Mouse (Mus musculus): ENCODE measurements around the gene Tfam. TPM values are rescaled to one million over a fixed set of nuclear protein-coding genes. Genes with fewer than 3 reads are reported as not detected.

Gene Tfam
- polyA plus RNA-seq, 1 experiment from 2014 or later, result 52.2 TPM

- peaks cover 24% of the 10 kb centered on the region for H3K36me3 ChIP-seq (ENCODE audit: control insufficient read depth, insufficient read depth)
- no peak for ATAC-seq
- H3K4me1 ChIP-seq (replicated peaks; ENCODE audit: control insufficient read depth, insufficient read depth, low read length), result 0 out of 2 replicates have a peak, but pooled peaks cover 2% of the 10 kb centered on the region
- no peak overlapping the region for H3K27ac ChIP-seq (ENCODE audit: low read length)
- H3K9me3 ChIP-seq (ENCODE audit: control insufficient read depth, low read length), result no peaks in the 10 kb centered on the region
- no peak overlapping the region for H3K9ac ChIP-seq (replicated peaks; ENCODE audit: low read depth, low read length)
- no peaks in the 10 kb centered on the region for H3K27me3 ChIP-seq (replicated peaks; ENCODE audit: control insufficient read depth, insufficient read depth, low read length)
- H3K4me3 ChIP-seq (replicated peaks; ENCODE audit: low read length), result no peak overlapping the region
- H3K4me2 ChIP-seq (ENCODE audit: low read length), result no peak overlapping the region
- 87% methylated on average over 5 of the region's 5 CpGs for WGBS
Observed at GRCm38 (mm10) chr10:71258943-71259342, 20.9 kb upstream of the Tfam start.

DNA sequence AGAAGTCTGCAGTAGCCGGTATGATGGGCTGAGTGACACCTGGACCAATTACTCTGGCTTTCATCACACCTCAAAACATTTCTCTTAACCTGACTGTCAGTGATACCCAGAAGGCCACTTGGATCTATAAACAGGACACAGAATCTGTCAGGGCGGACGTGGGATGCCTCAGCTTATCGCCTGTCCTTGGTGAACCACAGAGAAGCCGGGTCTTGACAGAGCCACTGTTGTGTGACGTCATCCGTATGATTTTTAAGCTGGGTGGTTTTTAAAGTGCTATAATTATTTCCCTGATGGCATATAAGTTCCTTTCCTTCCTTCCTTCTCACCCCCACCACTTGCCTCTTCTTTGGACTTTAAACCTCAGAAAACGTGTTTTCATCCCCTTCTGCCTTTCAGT, 20.4 kb upstream of the Tfam start:
- no peaks in the 10 kb centered on the region for H3K27me3 ChIP-seq (replicated peaks; ENCODE audit: control insufficient read depth, insufficient read depth, low read length)
- H3K4me1 ChIP-seq (replicated peaks; ENCODE audit: control insufficient read depth, insufficient read depth, low read length), result no peaks in the 10 kb centered on the region
- H3K27ac ChIP-seq (ENCODE audit: low read length), result no peak overlapping the region
- H3K4me2 ChIP-seq (ENCODE audit: low read length), result no peak overlapping the region
- ATAC-seq, result no peak
- no peak overlapping the region for H3K4me3 ChIP-seq (replicated peaks; ENCODE audit: low read length)
- H3K9me3 ChIP-seq (ENCODE audit: control insufficient read depth, low read length), result no peaks in the 10 kb centered on the region
- peaks cover 24% of the 10 kb centered on the region for H3K36me3 ChIP-seq (ENCODE audit: control insufficient read depth, insufficient read depth)
- no peak overlapping the region for H3K9ac ChIP-seq (replicated peaks; ENCODE audit: low read depth, low read length)
- WGBS, result 91% methylated on average over 8 of the region's 8 CpGs

DNA sequence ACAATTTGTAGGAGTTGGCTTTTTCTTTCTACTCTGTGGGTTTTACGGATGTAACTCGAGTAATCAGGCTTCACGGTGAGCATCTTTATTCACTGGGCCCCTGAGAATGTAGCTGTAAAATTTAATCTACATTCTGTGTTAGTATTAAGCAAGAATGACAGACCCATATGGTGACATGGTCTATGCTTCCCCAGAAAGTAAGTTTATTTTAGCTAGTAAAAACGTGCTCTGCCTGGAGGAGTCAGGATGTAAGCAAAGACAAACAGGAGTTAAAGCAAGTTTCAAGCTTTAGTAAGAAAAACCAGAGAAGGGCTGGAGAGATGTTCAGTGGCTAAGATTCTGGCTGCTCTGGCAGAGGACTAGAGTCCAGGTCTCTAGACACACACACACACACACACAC, 15.1 kb upstream of the Tfam start:
- H3K4me3 ChIP-seq (replicated peaks; ENCODE audit: low read length), result no peak overlapping the region
- H3K9ac ChIP-seq (replicated peaks; ENCODE audit: low read depth, low read length), result no peak overlapping the region
- no peak overlapping the region for H3K4me2 ChIP-seq (ENCODE audit: low read length)
- WGBS, result 81% methylated on average over 4 of the region's 4 CpGs
- no peak for ATAC-seq
- no peak overlapping the region for H3K27ac ChIP-seq (ENCODE audit: low read length)
- no peaks in the 10 kb centered on the region for H3K4me1 ChIP-seq (replicated peaks; ENCODE audit: control insufficient read depth, insufficient read depth, low read length)
- H3K27me3 ChIP-seq (replicated peaks; ENCODE audit: control insufficient read depth, insufficient read depth, low read length), result no peaks in the 10 kb centered on the region
- peaks cover 15% of the 10 kb centered on the region for H3K36me3 ChIP-seq (ENCODE audit: control insufficient read depth, insufficient read depth)
- no peaks in the 10 kb centered on the region for H3K9me3 ChIP-seq (ENCODE audit: control insufficient read depth, low read length)

- Histone ChIP-seq H3K36me3 (ENCODE audit: control insufficient read depth, insufficient read depth) (peaks cover 15% of the 10 kb centered on the region), H3K4me2 (ENCODE audit: low read length) (no peak overlapping the region), H3K9me3 (ENCODE audit: control insufficient read depth, low read length) (no peaks in the 10 kb centered on the region), H3K4me3 (replicated peaks; ENCODE audit: low read length) (no peak overlapping the region), H3K27ac (ENCODE audit: low read length) (no peak overlapping the region), H3K9ac (replicated peaks; ENCODE audit: low read depth, low read length) (no peak overlapping the region), H3K27me3 (replicated peaks; ENCODE audit: control insufficient read depth, insufficient read depth, low read length) (no peaks in the 10 kb centered on the region), H3K4me1 (replicated peaks; ENCODE audit: control insufficient read depth, insufficient read depth, low read length) (no peaks in the 10 kb centered on the region)
- WGBS, result 82% methylated on average over 5 of the region's 5 CpGs
- ATAC-seq, result no peak
Observed at GRCm38 (mm10) chr10:71252421-71252820, 14.3 kb upstream of the Tfam start.

GRCm38 (mm10) chr10:71251846-71252245, 13.8 kb upstream of the Tfam start:
- Histone ChIP-seq H3K27ac (ENCODE audit: low read length) (no peak overlapping the region), H3K36me3 (ENCODE audit: control insufficient read depth, insufficient read depth) (peaks cover 11% of the 10 kb centered on the region), H3K4me1 (replicated peaks; ENCODE audit: control insufficient read depth, insufficient read depth, low read length) (no peaks in the 10 kb centered on the region), H3K9me3 (ENCODE audit: control insufficient read depth, low read length) (no peaks in the 10 kb centered on the region), H3K4me3 (replicated peaks; ENCODE audit: low read length) (no peak overlapping the region), H3K27me3 (replicated peaks; ENCODE audit: control insufficient read depth, insufficient read depth, low read length) (no peaks in the 10 kb centered on the region), H3K4me2 (ENCODE audit: low read length) (no peak overlapping the region), H3K9ac (replicated peaks; ENCODE audit: low read depth, low read length) (no peak overlapping the region)
- ATAC-seq, result no peak
- 91% methylated on average over 5 of the region's 5 CpGs for WGBS

DNA sequence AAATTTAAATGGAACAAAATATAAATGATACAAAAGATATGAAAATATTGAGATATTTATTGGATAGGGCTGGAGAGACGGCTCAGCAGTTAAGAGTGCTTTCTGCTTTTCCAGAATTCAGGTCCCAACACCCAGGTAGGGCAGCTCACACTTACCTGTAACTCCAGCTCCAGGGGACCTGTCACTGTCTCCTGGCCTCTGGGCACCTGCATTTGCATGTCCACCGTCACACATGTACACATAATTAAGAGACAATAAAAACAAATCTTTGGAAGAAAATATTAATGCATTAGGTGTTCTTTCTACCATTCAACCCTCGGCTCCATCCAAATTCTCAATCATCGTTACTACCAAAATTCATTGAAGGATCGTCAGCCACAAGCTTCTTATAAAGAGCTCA, 13.2 kb upstream of the Tfam start:
- H3K9ac ChIP-seq (replicated peaks; ENCODE audit: low read depth, low read length), result no peak overlapping the region
- H3K36me3 ChIP-seq (ENCODE audit: control insufficient read depth, insufficient read depth), result peaks cover 9% of the 10 kb centered on the region
- H3K4me3 ChIP-seq (replicated peaks; ENCODE audit: low read length), result no peak overlapping the region
- no peaks in the 10 kb centered on the region for H3K4me1 ChIP-seq (replicated peaks; ENCODE audit: control insufficient read depth, insufficient read depth, low read length)
- no peak for ATAC-seq
- H3K4me2 ChIP-seq (ENCODE audit: low read length), result no peak overlapping the region
- no peaks in the 10 kb centered on the region for H3K27me3 ChIP-seq (replicated peaks; ENCODE audit: control insufficient read depth, insufficient read depth, low read length)
- H3K9me3 ChIP-seq (ENCODE audit: control insufficient read depth, low read length), result no peaks in the 10 kb centered on the region
- WGBS, result 86% methylated on average over 5 of the region's 5 CpGs
- H3K27ac ChIP-seq (ENCODE audit: low read length), result no peak overlapping the region

- Histone ChIP-seq H3K9ac (replicated peaks; ENCODE audit: low read depth, low read length) (no peak overlapping the region), H3K4me2 (ENCODE audit: low read length) (no peak overlapping the region), H3K4me3 (replicated peaks; ENCODE audit: low read length) (no peak overlapping the region), H3K4me1 (replicated peaks; ENCODE audit: control insufficient read depth, insufficient read depth, low read length) (no peaks in the 10 kb centered on the region), H3K9me3 (ENCODE audit: control insufficient read depth, low read length) (no peaks in the 10 kb centered on the region), H3K27ac (ENCODE audit: low read length) (no peak overlapping the region), H3K36me3 (ENCODE audit: control insufficient read depth, insufficient read depth) (peaks cover 9% of the 10 kb centered on the region), H3K27me3 (replicated peaks; ENCODE audit: control insufficient read depth, insufficient read depth, low read length) (no peaks in the 10 kb centered on the region)
- no peak for ATAC-seq
- WGBS, result 87% methylated on average over 17 of the region's 17 CpGs
Observed at GRCm38 (mm10) chr10:71250472-71250871, 12.4 kb upstream of the Tfam start.

DNA sequence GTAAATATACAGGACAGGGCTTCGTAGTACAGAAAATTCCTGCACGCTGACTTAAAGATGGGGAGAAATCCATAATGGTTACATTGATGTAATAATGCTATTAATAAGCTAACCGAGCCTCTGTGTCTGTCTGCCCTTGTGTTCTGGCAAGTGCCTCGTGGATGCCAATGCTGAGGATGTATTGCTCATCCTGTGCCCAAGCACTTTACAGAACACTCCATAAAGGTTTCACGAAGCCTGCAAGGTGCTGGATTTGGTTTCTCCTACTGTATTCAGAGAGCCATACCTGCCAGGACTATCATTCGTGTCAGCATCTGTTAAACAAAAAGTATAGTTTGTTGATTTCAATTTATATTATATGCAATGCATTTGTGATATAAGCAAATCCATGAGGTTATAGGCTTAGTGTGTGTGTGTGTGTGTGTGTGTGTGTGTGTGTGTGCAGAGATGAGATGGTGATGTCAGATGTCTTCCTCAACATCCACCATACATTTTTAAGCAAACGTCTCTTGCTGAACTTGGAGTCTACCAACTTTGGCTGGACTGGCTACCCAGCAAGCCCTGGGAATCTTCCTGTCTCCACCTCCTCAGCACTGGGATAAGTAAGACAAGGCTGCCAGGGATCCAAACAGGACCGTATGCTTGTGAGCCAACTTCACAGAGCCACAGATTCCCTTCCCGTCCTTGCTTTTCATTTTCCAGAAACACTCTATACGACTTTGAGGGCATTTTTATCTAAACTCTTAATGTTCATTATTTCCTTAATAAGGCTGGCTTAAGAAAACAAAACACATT, 11.2 kb upstream of the Tfam start:
- H3K36me3 ChIP-seq (ENCODE audit: control insufficient read depth, insufficient read depth), result peaks cover 2% of the 10 kb centered on the region
- H3K27ac ChIP-seq (ENCODE audit: low read length), result no peak overlapping the region
- H3K4me1 ChIP-seq (replicated peaks; ENCODE audit: control insufficient read depth, insufficient read depth, low read length), result no peaks in the 10 kb centered on the region
- no peak for ATAC-seq
- no peak overlapping the region for H3K4me2 ChIP-seq (ENCODE audit: low read length)
- H3K4me3 ChIP-seq (replicated peaks; ENCODE audit: low read length), result no peak overlapping the region
- H3K9me3 ChIP-seq (ENCODE audit: control insufficient read depth, low read length), result no peaks in the 10 kb centered on the region
- WGBS, result 79% methylated on average over 10 of the region's 10 CpGs
- no peak overlapping the region for H3K9ac ChIP-seq (replicated peaks; ENCODE audit: low read depth, low read length)
- H3K27me3 ChIP-seq (replicated peaks; ENCODE audit: control insufficient read depth, insufficient read depth, low read length), result no peaks in the 10 kb centered on the region

DNA sequence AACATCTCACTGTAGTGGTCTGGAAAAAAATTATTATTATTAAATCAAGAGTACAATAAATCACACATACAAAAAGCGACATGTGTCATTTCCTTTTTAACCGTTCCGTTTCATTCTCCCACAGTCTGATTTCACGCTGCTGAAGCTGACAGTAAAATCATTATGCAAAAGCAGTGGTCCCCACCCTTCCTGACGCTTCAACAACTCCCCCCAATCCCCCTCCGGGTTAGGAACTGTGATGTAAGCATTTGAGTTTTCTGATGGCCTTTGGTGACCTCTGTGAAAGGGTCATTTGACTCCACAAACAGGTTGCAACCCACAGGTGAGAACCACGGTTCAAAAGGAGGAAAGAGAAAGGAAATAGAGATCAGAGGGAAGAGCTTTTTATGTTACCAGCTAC, 8.9 kb upstream of the Tfam start:
- Histone ChIP-seq H3K9me3 (ENCODE audit: control insufficient read depth, low read length) (no peaks in the 10 kb centered on the region), H3K27me3 (replicated peaks; ENCODE audit: control insufficient read depth, insufficient read depth, low read length) (no peaks in the 10 kb centered on the region), H3K9ac (replicated peaks; ENCODE audit: low read depth, low read length) (no peak overlapping the region), H3K27ac (ENCODE audit: low read length) (no peak overlapping the region), H3K4me1 (replicated peaks; ENCODE audit: control insufficient read depth, insufficient read depth, low read length) (no peaks in the 10 kb centered on the region), H3K4me3 (replicated peaks; ENCODE audit: low read length) (no peak overlapping the region), H3K36me3 (ENCODE audit: control insufficient read depth, insufficient read depth) (no peaks in the 10 kb centered on the region), H3K4me2 (ENCODE audit: low read length) (no peak overlapping the region)
- ATAC-seq, result no peak
- 74% methylated on average over 7 of the region's 7 CpGs for WGBS
